In the genomic region with DNA sequence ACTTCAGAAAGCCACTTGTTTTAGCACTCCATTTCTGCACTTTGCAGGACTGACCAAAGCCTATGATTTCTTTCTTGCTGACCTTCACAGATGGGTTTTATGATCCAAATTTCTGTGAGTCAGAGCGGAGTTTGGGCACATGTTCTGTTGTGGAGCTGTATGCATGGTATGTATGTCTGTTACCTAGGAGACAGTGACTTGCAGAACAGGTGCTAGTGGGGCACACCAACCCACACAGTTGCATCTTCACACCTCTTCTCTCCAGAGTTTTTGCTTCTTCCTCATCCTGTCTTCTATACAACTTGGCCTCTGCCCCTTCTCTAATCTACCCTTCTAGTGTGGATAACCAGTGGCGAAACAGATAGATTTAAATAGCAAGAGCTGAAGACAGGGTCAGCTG, we compare ENCODE assay signal across 13 mouse cellular contexts.
"Had no signal": no experiment of that assay in that cellular context is flagged by ENCODE, and none has a peak within 500 bp of the region (broad histone marks: within the 10 kb centered on the region; RNA-seq: fewer than 3 reads in every experiment).

No protein-coding gene starts in this region.

- H3K27ac ChIP-seq: intestine, embryonic 15.5 days; kidney, embryonic 15.5 days; limb, embryonic 12.5 days; liver, embryonic 13.5 days; lung, embryonic 15.5 days; midbrain, embryonic 12.5 days; neural tube, embryonic 13.5 days had no signal

- H3K4me3 ChIP-seq: intestine, embryonic 15.5 days; kidney, embryonic 15.5 days; limb, embryonic 12.5 days; liver, embryonic 13.5 days; lung, embryonic 15.5 days; midbrain, embryonic 12.5 days; neural tube, embryonic 13.5 days had no signal

- DNase-seq: kidney, adult 18-20 months; kidney, postnatal 14 days; liver; liver, embryonic 13.5 days; liver, postnatal 0 days; retina, postnatal 1 day; thymus, postnatal 4 days had no signal
